Mouse (Mus musculus) CD4-positive helper T cell, adult 2 months (primary cell): ENCODE measurements around the gene Ubald2.
A peak's percentile ranks its signal among the peaks of the same experiment; 100 is the strongest.
"Not testable (repeated sequence)": the region's sequence is repeated elsewhere in the genome, so short reads cannot be mapped to it uniquely, and the experiment has no call there.

Experiments
- DNase-seq: peaks from one replicate; pipeline ENCODE4 v3.0.0-alpha.2; 2012; ENCODE audit warnings: low read depth, missing footprints, low spot score

The Ubald2 gene

DNA sequence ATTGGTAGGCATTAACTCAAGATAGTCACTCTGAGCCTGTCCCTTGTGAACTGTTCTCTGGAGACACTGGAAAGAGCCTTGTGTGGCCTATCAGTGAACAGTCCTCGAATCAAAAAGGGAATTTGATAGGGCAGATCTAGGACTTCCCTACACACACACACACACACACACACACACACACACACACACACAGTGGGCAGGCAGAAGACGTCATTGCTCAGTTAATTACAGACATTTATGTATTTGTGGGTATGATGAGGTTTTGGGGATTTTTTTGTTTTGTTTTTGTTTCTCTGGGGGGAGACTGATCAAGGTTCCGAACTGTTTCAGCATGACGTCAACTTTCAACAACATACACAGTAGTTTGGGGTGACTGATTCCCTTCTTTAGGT lies 20.3 kb upstream of the Ubald2 start:
- DNase-seq, result peak; percentile 82

DNA sequence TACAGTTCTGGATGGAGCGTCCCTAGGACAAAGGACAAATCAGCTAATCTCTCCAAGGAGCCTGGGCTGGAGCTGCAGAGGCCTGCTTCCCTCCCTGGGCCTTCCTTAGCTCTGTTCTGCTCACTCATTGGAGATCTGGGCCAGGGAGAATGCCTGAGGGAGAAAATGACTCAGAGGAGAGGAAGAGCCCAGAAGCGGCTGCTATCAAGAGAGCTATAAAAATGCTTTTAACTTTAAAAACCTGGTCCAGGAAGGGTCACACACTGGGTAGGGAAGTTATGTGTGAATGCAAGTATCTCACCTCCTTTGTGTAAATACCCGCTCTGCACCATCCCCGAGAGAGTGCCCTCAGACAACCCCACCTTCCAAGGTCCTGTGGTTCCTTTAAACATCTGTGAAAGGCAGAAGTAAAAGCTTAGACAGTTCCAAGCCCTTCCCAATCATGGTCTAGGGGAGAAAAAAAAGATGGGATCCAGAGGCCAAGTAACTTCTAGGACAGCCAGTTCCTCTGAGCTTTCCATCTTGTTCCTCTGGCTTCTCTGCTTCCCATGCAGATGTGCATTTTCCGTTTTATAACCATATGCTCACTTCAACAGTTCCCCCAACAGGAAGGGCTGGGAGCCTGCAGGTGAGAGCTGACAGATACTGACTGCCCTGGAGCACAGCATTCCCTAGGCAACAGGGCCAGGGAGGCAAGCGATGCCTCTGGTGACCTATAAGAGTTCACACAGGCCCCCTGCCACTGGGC lies 17.5 kb upstream of the Ubald2 start:
- DNase-seq, result no peak

DNA sequence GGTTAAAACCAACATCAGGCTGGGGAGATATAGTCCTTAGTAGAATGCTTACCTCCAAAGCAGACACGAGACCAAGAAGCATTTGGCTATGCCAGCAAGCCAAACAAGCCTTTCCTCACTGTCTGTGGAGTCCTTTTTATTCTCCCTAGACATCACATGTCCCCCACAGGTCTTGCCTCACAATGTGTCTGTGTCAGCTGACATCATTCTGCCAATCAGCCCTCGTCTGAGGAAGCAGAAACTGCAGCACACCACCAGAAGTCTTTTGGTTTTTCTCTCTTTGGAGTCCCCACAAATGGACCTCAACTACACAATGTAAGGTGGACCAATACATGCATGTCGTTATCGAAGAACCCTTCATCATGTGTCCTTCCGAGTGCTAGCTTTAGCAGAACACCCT lies 16.8 kb upstream of the Ubald2 start:
- no peak for DNase-seq

DNA sequence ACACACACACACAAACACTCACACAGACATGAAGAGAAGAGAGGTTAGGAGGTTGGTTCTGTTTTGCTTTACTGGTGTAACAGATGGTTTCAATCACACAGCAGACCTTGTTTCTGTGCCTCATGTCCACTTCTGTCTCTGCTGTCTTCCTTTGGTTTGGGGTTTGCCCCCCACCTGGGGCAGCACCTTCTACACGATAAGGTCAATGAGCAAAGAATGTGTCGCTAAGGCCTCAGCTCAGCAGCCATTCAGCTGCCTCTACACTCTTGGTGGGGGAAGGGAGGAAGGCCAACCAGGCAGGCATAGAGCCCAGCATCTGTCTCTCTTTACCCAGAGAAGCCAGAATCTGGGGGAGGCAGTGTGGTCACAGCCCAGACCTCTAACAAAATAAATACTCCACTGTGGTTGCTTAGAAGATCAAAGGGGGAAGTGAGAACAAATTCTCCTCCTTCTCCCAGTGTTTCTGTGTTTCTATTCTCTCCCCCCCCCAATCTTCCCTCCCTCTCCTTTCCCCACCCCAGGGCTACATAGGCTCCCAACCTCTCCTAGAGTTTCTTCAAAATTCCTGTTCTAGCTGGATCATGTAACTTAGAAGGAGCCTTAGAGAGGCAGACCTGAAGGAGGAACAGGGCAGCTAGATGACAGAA lies 15.6 kb upstream of the Ubald2 start:
- DNase-seq, result peak; percentile 48

DNA sequence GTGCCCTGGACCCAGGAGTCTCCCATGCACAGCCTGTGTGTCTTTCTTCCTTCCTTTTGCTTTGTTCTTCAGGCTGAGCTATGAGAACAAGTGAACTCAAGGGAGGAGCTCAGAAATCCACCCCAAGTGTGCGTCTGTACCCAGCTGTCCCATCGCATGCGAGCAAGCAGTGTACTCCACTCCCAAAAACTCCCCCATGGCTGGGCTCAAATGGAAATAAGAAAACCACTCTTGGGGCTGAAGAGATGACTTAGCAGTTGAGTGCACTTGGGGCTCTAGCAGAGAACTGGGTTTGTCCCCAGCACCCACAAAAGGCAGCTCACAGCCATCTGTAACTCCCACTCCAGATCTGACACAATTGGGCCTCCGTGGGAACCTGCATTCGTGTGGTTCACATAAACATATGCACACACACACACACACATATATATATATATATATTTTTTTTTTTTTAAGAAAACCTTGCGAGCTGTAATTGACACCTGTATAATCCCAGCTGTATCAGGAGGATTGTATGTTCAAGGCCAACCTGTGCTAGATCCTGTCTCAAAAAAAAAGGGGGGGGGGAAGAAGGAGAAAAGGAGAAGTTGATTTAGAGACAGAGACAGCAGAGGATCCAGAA lies 14.9 kb upstream of the Ubald2 start:
- peak; percentile 73 for DNase-seq

DNA sequence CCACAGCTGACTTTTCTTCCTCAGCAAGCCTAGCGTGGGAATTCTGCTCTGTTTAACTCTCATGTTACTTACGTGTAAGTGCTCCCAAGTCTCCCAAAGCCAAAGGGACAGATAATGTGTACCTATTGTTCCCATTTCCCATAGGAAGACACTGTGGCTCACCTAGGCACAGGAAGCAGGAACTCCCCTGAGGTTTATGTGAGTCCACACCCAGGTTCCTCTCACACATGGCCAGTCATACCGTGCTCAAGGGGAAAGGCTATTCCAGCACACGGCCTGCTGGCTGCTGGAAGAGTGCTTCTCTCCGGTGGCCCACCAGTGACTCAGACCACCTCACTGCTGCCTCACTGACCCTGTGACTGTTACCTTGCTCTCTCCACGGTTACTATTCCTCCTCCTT lies 12.8 kb upstream of the Ubald2 start:
- no peak for DNase-seq

DNA sequence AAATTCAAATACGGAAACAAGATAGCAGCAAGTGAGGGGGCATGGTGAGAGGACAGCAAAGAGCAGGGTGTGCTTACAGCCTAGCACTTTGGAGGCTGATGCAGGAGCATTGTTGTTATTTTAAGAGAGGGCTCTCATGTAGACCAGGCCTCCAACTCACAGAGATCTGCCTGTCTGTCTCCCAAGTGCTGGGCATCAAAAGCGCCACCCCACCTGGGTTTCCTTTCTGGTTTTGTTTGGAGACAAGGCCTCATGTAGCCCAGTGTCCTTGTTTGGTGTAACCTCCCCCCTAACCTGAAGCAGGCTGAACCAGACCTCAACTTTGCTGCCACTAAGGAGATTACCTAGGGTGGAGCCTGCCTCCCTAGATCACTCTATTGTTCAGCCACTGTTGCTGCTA lies 11.3 kb upstream of the Ubald2 start:
- no peak for DNase-seq

DNA sequence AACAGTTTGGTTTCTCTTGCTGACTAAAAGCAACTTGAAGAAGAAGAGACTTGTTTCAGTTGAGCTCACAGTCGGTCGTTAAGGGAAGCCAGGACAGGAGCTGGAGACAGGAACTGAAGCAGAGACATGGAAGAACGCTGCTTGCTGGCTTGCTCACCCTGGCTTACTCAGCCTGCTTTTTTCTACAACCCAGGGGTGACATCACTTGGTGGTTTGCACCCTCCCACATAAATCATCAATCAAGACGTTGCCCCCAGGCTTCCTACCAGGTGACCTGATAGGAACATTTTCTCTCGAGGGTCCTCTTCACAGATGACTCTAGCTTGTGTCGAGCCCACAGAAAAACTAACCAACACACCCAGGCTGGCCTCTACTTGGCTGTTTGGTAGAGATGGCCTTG lies 10.7 kb upstream of the Ubald2 start:
- DNase-seq, result peak; percentile 58

DNA sequence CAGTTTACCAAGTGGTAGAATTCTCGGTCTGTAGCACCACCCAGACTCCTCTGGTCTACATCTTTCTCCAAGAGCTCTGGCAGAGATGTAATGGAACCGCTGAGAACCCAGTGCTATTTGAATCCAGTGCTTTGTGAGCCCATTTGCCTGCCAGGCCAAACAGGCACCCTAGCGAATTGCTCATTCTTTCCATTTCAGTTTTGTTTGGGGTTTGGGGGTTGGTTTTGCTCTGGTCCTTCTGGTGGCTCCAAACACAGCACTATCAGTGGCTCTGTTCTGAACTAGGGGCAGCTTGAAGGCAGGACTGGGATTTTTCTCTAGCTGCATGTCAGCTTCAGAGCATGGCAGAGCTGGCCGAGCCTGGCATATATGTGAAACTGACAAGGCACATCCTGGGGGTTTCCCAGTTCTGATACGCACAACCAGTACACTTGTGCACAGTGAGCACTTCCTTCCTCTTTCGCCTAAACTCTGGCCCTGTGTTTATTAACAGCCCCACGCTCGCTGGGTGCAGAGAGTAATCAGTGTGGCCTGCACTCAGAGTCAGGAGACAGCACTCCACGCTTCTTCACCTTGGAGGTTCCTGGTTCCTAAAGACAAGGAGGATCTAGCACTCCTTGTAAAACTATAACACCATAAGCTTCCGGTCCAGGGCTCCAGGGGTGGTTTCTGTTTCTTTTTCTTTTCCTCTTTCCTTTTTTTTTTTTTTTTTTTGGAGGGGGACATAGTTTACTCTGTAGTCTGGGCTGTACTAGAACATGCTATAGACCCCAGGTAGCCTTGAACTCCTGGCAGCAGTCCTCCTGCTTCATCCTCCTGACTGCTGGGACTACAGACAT lies 9.9 kb upstream of the Ubald2 start:
- DNase-seq, result peak; percentile 89

DNA sequence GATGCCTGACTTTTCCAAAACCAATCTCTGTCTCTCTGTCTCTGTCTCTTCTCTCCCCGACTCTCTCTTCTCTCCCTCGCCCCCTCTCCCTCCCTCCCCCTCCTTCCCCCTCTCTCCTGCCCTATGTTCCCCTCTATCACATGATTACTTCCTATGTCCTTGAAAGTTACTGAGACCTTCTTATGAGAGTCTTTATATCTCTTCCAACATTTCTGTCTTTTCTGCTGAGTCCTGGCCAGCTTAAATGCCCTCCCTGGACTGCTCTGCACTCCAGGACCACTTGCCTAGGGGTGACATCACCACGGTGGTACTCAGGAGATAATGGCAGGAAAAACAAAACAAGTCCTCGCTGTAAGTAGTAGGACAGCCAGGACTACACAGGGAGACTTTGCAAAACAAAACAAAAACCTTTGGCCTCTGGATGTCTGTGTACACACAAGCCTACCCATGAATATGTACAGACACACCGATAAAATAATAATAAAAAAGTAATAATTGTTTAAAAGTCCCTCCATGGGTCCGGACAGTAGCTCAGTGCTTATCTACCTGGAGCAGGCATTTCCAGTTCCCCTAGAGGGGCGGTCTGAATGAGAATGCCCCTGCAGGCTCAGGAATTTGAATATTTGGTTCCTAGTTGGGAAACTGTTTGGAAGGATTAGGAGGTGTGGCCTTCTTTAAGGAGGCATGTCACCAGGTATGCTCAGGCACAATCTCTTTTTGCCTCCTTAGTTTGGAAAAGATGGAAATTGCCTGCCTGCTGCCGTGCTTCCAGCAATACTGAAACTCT lies 9.1 kb upstream of the Ubald2 start:
- DNase-seq, result no peak

DNA sequence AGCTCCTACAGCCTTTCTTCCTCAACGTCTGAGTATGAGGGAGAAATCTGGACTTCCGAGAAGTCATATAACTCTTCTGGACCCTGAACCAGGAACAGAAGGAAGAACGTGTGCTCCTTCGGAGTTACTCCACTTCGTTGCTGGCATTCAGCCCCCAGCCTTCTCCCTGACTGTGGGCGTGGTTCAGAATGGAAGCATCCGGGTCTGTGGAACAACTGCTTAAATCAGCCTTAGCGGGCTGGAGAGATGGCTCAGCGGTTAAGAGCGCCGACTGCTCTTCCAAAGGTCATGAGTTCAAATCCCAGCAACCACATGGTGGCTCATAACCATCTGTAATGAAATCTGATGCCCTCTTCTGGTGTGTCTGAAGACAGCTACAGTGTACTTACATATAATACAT lies 7.6 kb upstream of the Ubald2 start:
- DNase-seq, result not testable (repeated sequence)

DNA sequence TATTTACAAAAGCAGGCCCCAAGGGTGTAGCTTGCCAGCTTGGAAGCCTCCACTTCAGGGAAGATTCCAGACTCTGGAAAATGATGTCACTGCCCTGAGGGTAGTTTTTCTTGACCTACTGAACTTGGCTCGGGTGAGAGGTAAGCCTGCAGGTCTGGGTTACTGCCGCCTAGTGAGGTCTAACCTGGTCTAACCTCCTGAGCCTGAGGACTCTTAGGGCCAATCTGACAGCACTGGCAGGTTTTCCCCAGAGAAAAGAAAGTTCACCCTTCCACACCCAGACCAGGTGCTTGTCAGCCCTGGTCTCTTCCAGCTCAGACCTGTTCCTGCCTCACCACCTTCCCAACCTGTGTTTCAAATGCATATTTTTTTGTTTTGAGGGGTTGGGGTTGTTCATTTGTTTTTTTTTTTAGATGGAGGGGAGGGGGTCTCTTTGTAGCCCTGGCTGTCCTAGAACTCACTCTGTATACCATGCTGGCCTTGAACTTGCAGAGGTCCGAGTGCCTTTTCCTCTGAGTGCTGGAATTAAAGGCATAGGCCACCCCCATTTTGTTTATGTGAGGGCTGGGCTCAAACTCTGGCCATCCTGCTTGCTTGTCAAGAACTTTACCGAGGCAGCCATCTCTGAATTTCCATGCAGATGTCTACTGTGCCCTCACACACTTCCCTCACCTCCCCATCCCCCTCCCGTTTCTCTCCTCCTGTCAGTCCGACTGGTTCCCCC lies 6.9 kb upstream of the Ubald2 start:
- no peak for DNase-seq

DNA sequence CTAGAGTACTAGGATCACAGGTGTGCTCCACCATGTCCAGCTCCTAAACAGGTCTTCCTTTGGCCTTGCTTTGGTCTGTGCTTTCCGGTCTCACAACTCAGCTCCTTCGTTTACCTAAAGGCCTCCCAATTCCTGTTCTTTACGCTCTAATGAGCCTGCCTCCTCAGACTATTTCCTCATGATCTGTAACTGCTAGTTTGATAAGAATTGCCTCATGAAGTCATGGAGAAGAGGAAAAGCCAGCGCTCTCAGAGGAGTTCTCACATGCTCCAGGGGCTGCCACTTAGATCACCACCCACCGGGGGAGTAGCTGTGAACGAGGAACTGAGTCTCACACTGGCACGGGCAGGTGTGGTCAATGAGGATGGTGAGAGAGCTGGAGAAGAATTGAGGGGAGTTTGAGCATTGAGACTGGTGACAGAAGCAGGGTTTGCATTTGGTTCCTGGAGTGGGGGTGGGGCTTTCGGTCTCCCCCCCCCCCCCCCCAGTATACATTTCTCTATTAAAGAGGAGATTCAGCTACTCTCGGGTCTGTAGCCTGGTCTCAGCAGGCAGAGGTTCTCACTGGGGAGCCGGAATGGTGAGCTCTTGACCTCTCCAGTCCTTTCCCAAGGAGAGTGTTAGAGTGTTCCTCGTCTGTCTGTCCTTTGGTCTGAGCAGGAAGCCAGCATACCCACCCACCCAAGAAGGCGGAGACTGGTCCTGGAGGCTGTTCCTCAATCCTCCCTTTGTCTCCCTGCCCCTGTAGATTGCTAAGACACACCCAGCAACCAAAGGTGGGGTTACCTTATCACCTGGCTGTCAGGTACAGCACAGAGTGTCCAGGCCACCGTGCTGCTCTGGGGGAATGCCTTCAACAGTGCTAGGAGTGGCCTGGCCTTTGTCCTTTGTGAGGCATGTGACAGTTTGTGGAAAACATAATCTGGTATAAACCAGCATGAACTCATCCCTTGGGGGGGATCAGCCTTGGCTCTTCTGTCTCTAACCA lies 4.7 kb upstream of the Ubald2 start:
- no peak for DNase-seq

DNA sequence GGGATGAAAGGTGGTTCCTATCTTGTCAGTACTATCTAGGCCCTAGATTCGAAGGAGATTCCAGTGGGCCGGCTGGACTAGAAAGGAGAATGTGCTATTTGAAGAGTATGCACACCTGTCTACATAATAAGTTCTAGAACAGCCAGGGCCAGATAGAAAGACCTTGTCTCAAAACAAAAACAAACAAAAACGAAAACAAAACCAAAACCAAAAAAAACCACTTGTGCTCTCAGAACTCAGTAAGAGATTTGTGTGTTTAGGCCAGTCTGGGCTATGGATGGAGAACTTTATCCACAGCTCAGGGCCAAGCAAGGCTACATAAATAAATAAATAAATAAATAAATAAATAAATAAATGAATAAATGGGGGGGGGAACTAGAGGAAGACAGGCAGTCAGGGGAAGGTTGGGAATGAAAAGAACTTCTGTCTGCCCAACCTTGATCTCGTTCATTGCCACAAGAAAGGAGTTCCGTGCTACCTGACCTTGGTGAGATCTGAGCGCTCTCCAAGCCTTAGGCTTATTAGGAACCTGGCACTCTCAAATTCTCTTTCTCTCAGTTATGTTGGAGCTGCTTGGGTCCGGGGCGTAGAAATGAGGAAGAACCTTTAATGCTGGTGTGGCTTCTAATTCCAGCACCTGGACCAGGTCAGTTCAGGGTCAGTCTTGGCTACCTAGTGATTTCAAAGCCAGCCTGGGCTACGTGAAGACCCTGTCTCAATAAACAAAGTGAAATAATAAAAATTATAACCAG lies 3.9 kb upstream of the Ubald2 start:
- DNase-seq, result peak; percentile 43

DNA sequence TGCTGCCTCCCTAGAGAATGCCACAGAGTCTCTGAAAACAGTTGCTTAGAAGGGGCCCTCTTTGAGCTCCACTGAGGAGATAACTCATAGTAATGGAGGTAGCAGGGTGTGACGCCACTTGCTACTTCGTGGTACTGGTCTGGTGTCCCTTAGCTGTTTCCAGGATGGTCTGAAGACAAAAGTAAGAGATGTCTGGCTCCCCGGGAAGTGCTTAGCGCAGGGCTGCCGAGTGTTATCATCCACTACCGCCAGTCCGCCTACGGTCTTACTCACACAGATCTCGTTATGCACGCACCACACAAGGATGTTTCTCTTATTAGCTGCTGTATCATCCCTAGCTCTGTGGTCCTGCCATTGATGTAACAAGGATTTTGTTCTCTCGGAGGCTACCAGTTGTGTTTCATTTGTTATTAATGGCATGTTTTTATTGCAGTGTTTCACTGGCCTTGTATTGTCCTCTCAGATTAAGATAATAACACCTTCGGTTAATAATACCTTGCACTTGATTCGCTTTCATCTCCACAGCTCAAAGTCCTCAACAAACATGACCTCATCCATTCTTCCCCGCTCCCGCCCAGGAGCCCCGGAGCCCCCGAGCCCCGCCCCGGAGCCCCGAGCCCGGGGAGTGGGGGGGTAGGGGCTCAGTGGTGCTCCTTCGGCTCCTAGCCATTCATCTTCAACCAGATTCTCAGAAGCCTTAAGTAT lies 3.0 kb upstream of the Ubald2 start:
- no peak for DNase-seq

DNA sequence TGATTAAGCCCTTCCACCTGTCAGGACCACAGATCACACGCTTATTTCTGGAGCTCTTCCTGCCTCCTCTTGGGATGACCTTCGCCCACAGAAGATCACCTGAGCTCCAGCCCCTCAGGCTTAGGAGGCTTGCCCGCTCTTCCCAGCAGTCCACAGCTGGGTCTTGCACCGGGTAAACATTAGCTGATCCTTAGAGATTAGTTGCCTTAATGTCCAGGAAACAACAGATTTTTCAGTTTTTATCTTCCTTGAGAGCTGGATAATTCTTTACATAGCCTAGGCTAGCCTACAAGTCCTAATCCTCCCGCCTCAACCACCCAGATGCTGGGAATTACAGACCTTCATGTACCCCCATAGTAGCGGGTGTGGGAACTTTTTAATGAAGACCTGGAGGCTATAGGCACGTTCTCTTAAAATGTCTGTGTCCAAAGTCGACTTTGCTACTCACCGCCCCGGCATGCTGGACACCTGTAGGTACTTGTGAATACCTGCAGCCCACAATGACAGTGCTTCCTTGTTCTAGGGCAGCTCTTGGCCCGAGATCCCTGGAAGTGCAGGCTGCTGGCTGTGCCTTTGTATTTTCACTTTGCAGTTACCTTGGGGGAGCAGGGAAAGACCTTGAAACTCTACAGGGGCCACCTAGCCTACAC lies 2.3 kb upstream of the Ubald2 start:
- DNase-seq, result no peak

DNA sequence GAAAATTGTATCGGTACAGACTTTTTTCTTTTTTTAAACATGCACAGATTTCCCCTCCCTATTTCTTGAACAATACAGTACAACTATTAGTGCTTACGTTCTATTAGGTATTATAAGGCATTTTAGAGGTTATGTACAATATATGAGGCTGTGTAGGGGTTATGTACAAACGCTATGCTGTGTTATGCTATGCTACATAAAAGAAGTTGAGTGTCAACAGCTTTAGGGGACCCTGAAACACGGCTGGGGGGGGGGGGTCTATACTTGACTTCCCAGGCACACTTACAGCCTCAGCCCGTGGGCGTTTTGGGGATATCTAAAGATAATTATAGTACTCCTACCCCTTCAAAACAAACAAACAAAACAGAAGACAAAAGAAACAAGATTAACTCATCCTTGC lies 1.8 kb upstream of the Ubald2 start:
- DNase-seq, result no peak
